Mouse (Mus musculus) heart, adult 2 months (tissue): ENCODE data around the gene Fyb.

Source experiments
- CTCF ChIP-seq: fragments of 200-600 bp; IDR thresholded peaks from 2 replicates; pipeline ENCODE4 v1.8.1; 2022; ENCODE audit warnings: antibody characterized with exemption, mild to moderate bottlenecking, moderate library complexity
- POLR2A ChIP-seq: fragments of 200-500 bp; IDR thresholded peaks from 2 replicates; pipeline ENCODE4 v1.6.1; 2011; ENCODE audit warnings: mild to moderate bottlenecking, low read depth, low read length, control low read depth; ENCODE audit not compliant: insufficient read depth

GRCm38 (mm10) chr15:6574283-6574960 is 51.8 kb downstream of the Fyb start:
- no peak for TF ChIP-seq POLR2A
- TF ChIP-seq CTCF = no peak
